10 mouse cellular contexts compared by ENCODE assay signal in genomic region chr5:83518661-83519060, GRCm38 (mm10).
DNase-seq lines count a peak whose midpoint lies in the region; ATAC-seq and TF ChIP-seq lines count a peak whose summit lies in the region.
"Had no signal": no experiment of that assay in that cellular context is flagged by ENCODE, and none has a peak within 500 bp of the region (broad histone marks: within the 10 kb centered on the region; RNA-seq: fewer than 3 reads in every experiment).

No protein-coding gene starts in this region.

- H3K36me3 ChIP-seq in forebrain, embryonic 14.5 days (ENCODE audit: control insufficient read depth, insufficient read depth, low read length), result no peaks in the 10 kb centered on the region
- no peaks in the 10 kb centered on the region for H3K36me3 ChIP-seq in forebrain, embryonic 11.5 days (ENCODE audit: control insufficient read depth, insufficient read depth, low read length)
- no peaks in the 10 kb centered on the region for H3K36me3 ChIP-seq in liver, adult 2 months (ENCODE audit: control insufficient read depth, insufficient read depth, low read length)
- H3K36me3 ChIP-seq: hindbrain, embryonic 15.5 days had no signal

- no peaks in the 10 kb centered on the region for H3K9me3 ChIP-seq in forebrain, embryonic 14.5 days (replicated peaks; ENCODE audit: control insufficient read depth, low read length)
- H3K9me3 ChIP-seq in forebrain, embryonic 11.5 days (ENCODE audit: control insufficient read depth, low read length), result no peaks in the 10 kb centered on the region
- H3K9me3 ChIP-seq: hindbrain, embryonic 15.5 days had no signal

- H3K27ac ChIP-seq in forebrain, embryonic 14.5 days (ENCODE audit: low read depth, low read length), result no peak overlapping the region
- H3K27ac ChIP-seq in forebrain, embryonic 11.5 days (ENCODE audit: low read depth, low read length), result no peak overlapping the region
- no peak overlapping the region for H3K27ac ChIP-seq in liver, adult 2 months (replicated peaks; ENCODE audit: insufficient read depth, low read depth, low read length)
- H3K27ac ChIP-seq: hindbrain, embryonic 15.5 days had no signal

- WGBS in forebrain, embryonic 14.5 days, result 66% methylated on average over 1 of the region's 1 CpGs
- 76% methylated on average over 1 of the region's 1 CpGs for WGBS in forebrain, embryonic 11.5 days
- 60% methylated on average over 1 of the region's 1 CpGs for WGBS in liver, adult 2 months

- no peak overlapping the region for H3K9ac ChIP-seq in forebrain, embryonic 14.5 days (ENCODE audit: low read length)
- no peak overlapping the region for H3K9ac ChIP-seq in forebrain, embryonic 11.5 days (ENCODE audit: low read length)
- H3K9ac ChIP-seq in liver, adult 2 months (ENCODE audit: low read depth, low read length), result no peak overlapping the region
- H3K9ac ChIP-seq: hindbrain, embryonic 15.5 days had no signal

- 0 out of 2 replicates have a peak, but pooled peaks have one; percentile 44 for ATAC-seq in forebrain, embryonic 14.5 days
- ATAC-seq in forebrain, embryonic 11.5 days (replicated peaks; ENCODE audit: low FRiP score), result no peak

- H3K4me1 ChIP-seq in forebrain, embryonic 14.5 days (ENCODE audit: control insufficient read depth, insufficient read depth, low read length), result no peaks in the 10 kb centered on the region
- no peaks in the 10 kb centered on the region for H3K4me1 ChIP-seq in forebrain, embryonic 11.5 days (replicated peaks; ENCODE audit: control insufficient read depth, insufficient read depth, low read length)
- no peaks in the 10 kb centered on the region for H3K4me1 ChIP-seq in liver, adult 2 months (ENCODE audit: control insufficient read depth, insufficient read depth, low read length)
- H3K4me1 ChIP-seq: hindbrain, embryonic 15.5 days had no signal

- H3K4me3 ChIP-seq in forebrain, embryonic 14.5 days (ENCODE audit: low read depth, low read length), result no peak overlapping the region
- H3K4me3 ChIP-seq in forebrain, embryonic 11.5 days (ENCODE audit: low read depth, low read length), result no peak overlapping the region
- H3K4me3 ChIP-seq in liver, adult 2 months (ENCODE audit: insufficient read depth, low read depth, low read length), result no peak overlapping the region
- H3K4me3 ChIP-seq: hindbrain, embryonic 15.5 days had no signal

- H3K4me2 ChIP-seq in forebrain, embryonic 14.5 days (ENCODE audit: low read length), result no peak overlapping the region
- H3K4me2 ChIP-seq in forebrain, embryonic 11.5 days (ENCODE audit: low read depth, low read length, severe bottlenecking), result no peak overlapping the region
- H3K4me2 ChIP-seq: hindbrain, embryonic 15.5 days had no signal

- no peak for TF ChIP-seq CTCF in liver, adult 2 months (IDR thresholded peaks at IDR 0.05; ENCODE audit: low read depth, low read length)

- no peaks in the 10 kb centered on the region for H3K27me3 ChIP-seq in forebrain, embryonic 14.5 days (replicated peaks; ENCODE audit: control insufficient read depth, insufficient read depth, low read length)
- no peaks in the 10 kb centered on the region for H3K27me3 ChIP-seq in forebrain, embryonic 11.5 days (ENCODE audit: control insufficient read depth, insufficient read depth, low read length)
- H3K27me3 ChIP-seq in liver, adult 2 months (ENCODE audit: control insufficient read depth, insufficient read depth, low read length), result no peaks in the 10 kb centered on the region
- H3K27me3 ChIP-seq: hindbrain, embryonic 15.5 days had no signal

- no peaks in the 10 kb centered on the region for H3K79me2 ChIP-seq in liver, adult 2 months (ENCODE audit: control insufficient read depth, insufficient read depth, low read length)

- peak; percentile 87 for DNase-seq in forebrain, embryonic 14.5 days (ENCODE audit: low spot score)
- DNase-seq in forebrain, embryonic 11.5 days (ENCODE audit: low spot score), result no peak
- DNase-seq in liver, adult 2 months (ENCODE audit: extremely low read depth, low read depth, low spot score), result peak; percentile 4
- DNase-seq in liver, result no peak
- peak; percentile 35 for DNase-seq in ZHBTc4 (ENCODE audit: low read depth, low spot score)
- DNase-seq in retina, postnatal 1 day, result peak; percentile 56
- DNase-seq in layer of hippocampus, postnatal 25 days (ENCODE audit: extremely low spot score in 1 of 2, low spot score in 1 of 2), result no peak
- no peak for DNase-seq in adrenal gland, postnatal 36 days
- DNase-seq: right cerebral cortex, adult 18-20 months had no signal

- TF ChIP-seq POLR2A in liver, adult 2 months (IDR thresholded peaks at IDR 0.05; ENCODE audit: extremely low read depth, insufficient read depth, low read length), result no peak

Comparison
In these comparisons a context has a peak if more than half of its experiments do, and no peak if none do; other contexts are left out.
1. DNase-seq: peak in forebrain, embryonic 14.5 days (single experiment), liver, adult 2 months (single experiment), ZHBTc4 (single experiment) and retina, postnatal 1 day (single experiment); none in forebrain, embryonic 11.5 days (single experiment), liver (single experiment), layer of hippocampus, postnatal 25 days (0 of 2) and adrenal gland, postnatal 36 days (0 of 2).